29 mouse cellular contexts compared by ENCODE assay signal in the genomic region with DNA sequence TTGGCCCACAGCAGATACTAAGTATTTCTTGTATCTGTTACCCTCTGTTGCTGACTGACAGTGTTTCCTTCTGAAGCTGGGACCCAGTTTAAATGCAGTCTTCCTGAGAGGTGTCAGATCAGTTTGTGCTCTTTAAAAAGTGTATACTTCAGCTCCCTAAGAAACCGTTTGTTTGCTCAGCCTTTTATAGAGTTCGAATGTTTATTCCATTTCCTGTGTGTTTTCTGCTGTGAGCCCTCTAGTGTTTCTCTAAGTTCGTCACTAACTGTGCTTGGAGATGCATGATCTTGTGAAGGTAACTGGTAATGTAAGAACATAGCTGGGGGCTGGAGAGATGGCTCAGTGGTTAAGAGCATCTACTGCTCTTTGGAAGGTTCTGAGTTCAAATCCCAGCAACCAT. TPM values are rescaled to one million over a fixed set of nuclear protein-coding genes. Genes with fewer than 3 reads are reported as not detected.
DNase-seq lines count a peak whose midpoint lies in the region; ATAC-seq and TF ChIP-seq lines count a peak whose summit lies in the region.
"Had no signal": no experiment of that assay in that cellular context is flagged by ENCODE, and none has a peak within 500 bp of the region (broad histone marks: within the 10 kb centered on the region; RNA-seq: fewer than 3 reads in every experiment).

No protein-coding gene starts in this region.

- TF ChIP-seq CTCF in spleen, adult 2 months (IDR thresholded peaks at IDR 0.05; ENCODE audit: extremely low read depth, insufficient read depth, insufficient read length, insufficient replicate concordance) = no peak
- TF ChIP-seq CTCF in bone marrow macrophage, adult 2 months (IDR thresholded peaks at IDR 0.05; ENCODE audit: low read depth, low read length) = no peak

- no peak for TF ChIP-seq POLR2A in spleen, adult 2 months (IDR thresholded peaks at IDR 0.05; ENCODE audit: low read depth, low read length)
- no peak for TF ChIP-seq POLR2A in bone marrow macrophage, adult 2 months (IDR thresholded peaks at IDR 0.05; ENCODE audit: borderline replicate concordance, low read depth, low read length)

- ATAC-seq in forebrain, embryonic 14.5 days = no peak
- ATAC-seq in midbrain, embryonic 13.5 days = no peak
- ATAC-seq: forebrain, postnatal 0 days; intestine, embryonic 15.5 days; lung, postnatal 0 days; midbrain, embryonic 15.5 days had no signal

- no peak overlapping the region for H3K9ac ChIP-seq in forebrain, embryonic 14.5 days (ENCODE audit: low read length)
- no peak overlapping the region for H3K9ac ChIP-seq in midbrain, embryonic 13.5 days (replicated peaks)
- H3K9ac ChIP-seq: forebrain, postnatal 0 days; heart, embryonic 13.5 days; hindbrain, embryonic 15.5 days; intestine, embryonic 15.5 days; limb, embryonic 15.5 days; liver, embryonic 13.5 days; midbrain, embryonic 15.5 days; neural tube, embryonic 13.5 days had no signal

- 37% methylated on average over 3 of the region's 3 CpGs for WGBS in spleen, adult 2 months
- WGBS in forebrain, embryonic 14.5 days = 90% methylated on average over 3 of the region's 3 CpGs
- WGBS in midbrain, embryonic 13.5 days = 87% methylated on average over 3 of the region's 3 CpGs

- peaks cover 34% of the 10 kb centered on the region; the same call in 1 of the 2 replicates for H3K4me1 ChIP-seq in spleen, adult 2 months (ENCODE audit: control insufficient read depth, insufficient read depth, insufficient read length)
- H3K4me1 ChIP-seq in bone marrow macrophage, adult 2 months (ENCODE audit: control insufficient read depth, insufficient read depth, low read length) = peaks cover 79% of the 10 kb centered on the region
- no peaks in the 10 kb centered on the region for H3K4me1 ChIP-seq in forebrain, embryonic 14.5 days (ENCODE audit: control insufficient read depth, insufficient read depth, low read length)
- H3K4me1 ChIP-seq in midbrain, embryonic 13.5 days (replicated peaks) = peaks cover 9% of the 10 kb centered on the region

- no peaks in the 10 kb centered on the region for H3K27me3 ChIP-seq in spleen, adult 2 months (ENCODE audit: control insufficient read depth, insufficient read depth, low read length)
- H3K27me3 ChIP-seq in forebrain, embryonic 14.5 days (replicated peaks; ENCODE audit: control insufficient read depth, insufficient read depth, low read length) = no peaks in the 10 kb centered on the region
- H3K27me3 ChIP-seq in midbrain, embryonic 13.5 days = no peaks in the 10 kb centered on the region
- H3K27me3 ChIP-seq: CH12.LX; heart, embryonic 13.5 days; hindbrain, embryonic 15.5 days; intestine, embryonic 15.5 days; limb, embryonic 15.5 days; liver, embryonic 13.5 days; midbrain, embryonic 15.5 days; neural tube, embryonic 13.5 days had no signal

- H3K9me3 ChIP-seq in forebrain, embryonic 14.5 days (replicated peaks; ENCODE audit: control insufficient read depth, low read length) = no peaks in the 10 kb centered on the region
- H3K9me3 ChIP-seq in midbrain, embryonic 13.5 days = no peaks in the 10 kb centered on the region
- H3K9me3 ChIP-seq: heart, embryonic 13.5 days; hindbrain, embryonic 10.5 days; hindbrain, embryonic 15.5 days; intestine, embryonic 15.5 days; limb, embryonic 10.5 days; limb, embryonic 15.5 days; liver, embryonic 13.5 days; midbrain, embryonic 15.5 days; neural tube, embryonic 13.5 days had no signal

- no peak overlapping the region for H3K4me3 ChIP-seq in spleen, adult 2 months (ENCODE audit: extremely low read depth, insufficient read depth, insufficient read length)
- H3K4me3 ChIP-seq in bone marrow macrophage, adult 2 months (ENCODE audit: insufficient read depth, low read length) = no peak overlapping the region
- H3K4me3 ChIP-seq in forebrain, embryonic 14.5 days (ENCODE audit: low read depth, low read length) = no peak overlapping the region
- no peak overlapping the region for H3K4me3 ChIP-seq in midbrain, embryonic 13.5 days (replicated peaks)
- H3K4me3 ChIP-seq: erythroblast, embryonic 14.5 days; heart, adult 2 months; heart, embryonic 13.5 days; hindbrain, embryonic 10.5 days; hindbrain, embryonic 15.5 days; intestine, embryonic 15.5 days; limb, embryonic 10.5 days; limb, embryonic 15.5 days; liver, embryonic 13.5 days; midbrain, embryonic 15.5 days; neural tube, embryonic 13.5 days had no signal

- no peak for DNase-seq in spleen, adult 2 months (ENCODE audit: low read depth in 1 of 2, low spot score in 2 of 2)
- DNase-seq in spleen, postnatal 14 days (ENCODE audit: low spot score in 2 of 2) = no peak
- DNase-seq in CD4-positive, CD25-positive, alpha-beta regulatory T cell, adult 2 months (ENCODE audit: low read depth, low spot score) = peak; percentile 76
- peak; percentile 82 for DNase-seq in naive thymus-derived CD4-positive, alpha-beta T cell, adult 2 months (ENCODE audit: low read depth)
- no peak for DNase-seq in forebrain, embryonic 14.5 days (ENCODE audit: low spot score)
- DNase-seq: adrenal gland, postnatal 10 days; cerebellum, adult 18-20 months; cerebellum, postnatal 10 days; forebrain, postnatal 0 days; heart, adult 2 months; heart, postnatal 14 days; kidney, adult 2 months; kidney, postnatal 36 days; layer of hippocampus, postnatal 36 days; liver, embryonic 13.5 days; lung, adult 18-20 months had no signal

- H3K36me3 ChIP-seq in spleen, adult 2 months (ENCODE audit: control insufficient read depth, insufficient read depth, low read length) = no peaks in the 10 kb centered on the region
- no peaks in the 10 kb centered on the region for H3K36me3 ChIP-seq in forebrain, embryonic 14.5 days (ENCODE audit: control insufficient read depth, insufficient read depth, low read length)
- no peaks in the 10 kb centered on the region for H3K36me3 ChIP-seq in midbrain, embryonic 13.5 days
- H3K36me3 ChIP-seq: heart, embryonic 13.5 days; hindbrain, embryonic 10.5 days; hindbrain, embryonic 15.5 days; intestine, embryonic 15.5 days; limb, embryonic 10.5 days; limb, embryonic 15.5 days; liver, embryonic 13.5 days; midbrain, embryonic 15.5 days; neural tube, embryonic 13.5 days had no signal

- no peak overlapping the region for H3K4me2 ChIP-seq in forebrain, embryonic 14.5 days (ENCODE audit: low read length)
- H3K4me2 ChIP-seq in midbrain, embryonic 13.5 days (replicated peaks) = no peak overlapping the region
- H3K4me2 ChIP-seq: heart, embryonic 13.5 days; hindbrain, embryonic 15.5 days; intestine, embryonic 15.5 days; limb, embryonic 15.5 days; liver, embryonic 13.5 days; midbrain, embryonic 15.5 days; neural tube, embryonic 13.5 days had no signal

- 0 out of 2 replicates have a peak overlapping the region, but pooled peaks have one; percentile 33 for H3K27ac ChIP-seq in spleen, adult 2 months (ENCODE audit: insufficient read depth, low read length)
- peak overlapping the region; percentile 93 for H3K27ac ChIP-seq in bone marrow macrophage, adult 2 months (ENCODE audit: insufficient read depth, low read depth, low read length)
- H3K27ac ChIP-seq in forebrain, embryonic 14.5 days (ENCODE audit: low read depth, low read length) = no peak overlapping the region
- H3K27ac ChIP-seq in midbrain, embryonic 13.5 days = no peak overlapping the region
- H3K27ac ChIP-seq: heart, adult 2 months; heart, embryonic 13.5 days; hindbrain, embryonic 10.5 days; hindbrain, embryonic 15.5 days; intestine, embryonic 15.5 days; limb, embryonic 10.5 days; limb, embryonic 15.5 days; liver, embryonic 13.5 days; midbrain, embryonic 15.5 days; neural tube, embryonic 13.5 days had no signal

RNA-seq across cellular contexts. Expression of a gene that starts 27.1 kb away (rescaled TPM):
- 12.5 and 13.5 TPM in 2 replicates for polyA plus RNA-seq in spleen, adult 2 months (2012; rRNA removed)
- 42.6 and 44.7 TPM in 2 replicates for polyA plus RNA-seq in bone marrow macrophage, adult 2 months (2012; ENCODE audit: insufficient read depth, insufficient read length, missing spikeins)
- polyA plus RNA-seq in forebrain, embryonic 14.5 days (2014; fragmentation: Nextera tagmentation; extraction: Ambion mirVana) = 4.7 and 6.7 TPM in 2 replicates
- 3.9 and 5.5 TPM in 2 replicates for polyA plus RNA-seq in midbrain, embryonic 13.5 days (2015; fragmentation: Nextera tagmentation; extraction: Ambion mirVana)

Comparison
In these comparisons a context has a peak if more than half of its experiments do, and no peak if none do; other contexts are left out.
1. DNase-seq: peak in CD4-positive, CD25-positive, alpha-beta regulatory T cell, adult 2 months (single experiment) and naive thymus-derived CD4-positive, alpha-beta T cell, adult 2 months (single experiment); none in spleen, adult 2 months (0 of 2), spleen, postnatal 14 days (0 of 2) and forebrain, embryonic 14.5 days (single experiment).
2. H3K27ac ChIP-seq: peak in spleen, adult 2 months (single experiment) and bone marrow macrophage, adult 2 months (single experiment); none in forebrain, embryonic 14.5 days (single experiment) and midbrain, embryonic 13.5 days (single experiment).